Mouse (Mus musculus) spleen, postnatal 10 days (tissue): ENCODE results near the gene Zbtb32.
A peak's percentile ranks its signal among the peaks of the same experiment; 100 is the strongest.

Experiments used
- DNase-seq, 2 experiments: peaks; one replicate each; pipeline ENCODE4 v3.0.0; 2021 to 2022; ENCODE audit warnings: low spot score in 2 of 2

Zbtb32 gene

DNA sequence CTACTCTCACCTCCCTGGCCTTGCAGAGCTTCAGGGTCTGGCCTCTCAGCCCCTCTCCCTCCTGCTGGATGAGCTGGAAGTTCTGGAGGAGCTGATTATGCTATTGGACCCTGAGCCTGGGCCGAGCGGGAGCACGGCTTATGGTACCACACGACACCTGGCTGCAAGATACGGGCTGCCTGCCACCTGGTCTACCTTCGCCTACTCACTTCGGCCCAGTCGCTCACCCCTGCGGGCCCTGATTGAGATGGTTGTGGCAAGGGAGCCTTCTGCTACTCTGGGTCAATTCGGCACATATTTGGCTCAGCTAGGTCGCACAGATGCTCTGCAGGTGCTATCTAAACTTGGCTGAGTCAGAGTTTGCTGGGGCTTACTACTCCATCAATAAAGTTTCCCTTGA, 31.2 kb downstream of the Zbtb32 start:
- no peak for DNase-seq

DNA sequence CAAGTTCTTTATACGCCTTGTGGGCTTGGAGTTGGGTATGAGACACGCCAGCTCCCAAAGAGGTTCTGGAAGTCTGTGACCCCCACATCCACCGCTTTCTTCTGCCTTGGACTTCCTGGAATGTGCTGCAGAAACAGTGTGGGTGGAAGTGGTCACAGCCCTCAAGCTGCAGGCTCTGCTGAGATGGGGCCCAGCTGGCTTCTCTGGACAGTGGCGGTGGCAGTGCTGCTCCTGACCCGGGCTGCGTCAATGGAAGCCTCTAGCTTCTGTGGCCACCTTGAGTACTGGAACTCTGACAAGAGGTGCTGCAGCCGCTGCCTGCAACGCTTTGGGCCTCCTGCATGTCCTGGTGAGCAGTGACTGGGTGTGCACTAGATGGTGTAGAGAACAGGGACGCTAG, 32.7 kb downstream of the Zbtb32 start:
- DNase-seq: no peak

- no peak for DNase-seq
These were observed 33.6 kb downstream of the Zbtb32 start, which contains the start of gene Igflr1 for GRCm38 (mm10) chr7:30564970-30565571. TSS of gene Igflr1 (plus strand) at chr7:30565427.

DNA sequence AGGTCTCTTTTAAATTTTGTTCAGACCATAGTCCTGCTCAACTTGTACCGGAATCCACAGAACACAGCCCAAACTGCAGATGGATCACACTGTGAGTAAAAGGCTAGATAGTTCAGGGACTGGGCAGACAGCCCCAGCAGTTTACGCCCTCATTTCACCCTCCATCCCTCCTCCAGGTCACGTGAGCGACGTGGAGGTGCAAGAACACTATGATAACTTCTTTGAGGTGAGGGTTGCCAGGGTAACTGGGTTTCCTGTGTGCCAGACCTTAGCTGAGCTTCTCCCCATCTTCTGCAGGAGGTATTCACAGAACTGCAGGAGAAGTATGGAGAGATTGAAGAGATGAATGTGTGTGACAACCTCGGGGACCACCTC, 34.8 kb downstream of the Zbtb32 start:
- DNase-seq: peak in 1 of 2 experiments; percentile 43

GRCm38 (mm10) chr7:30563117-30563905, 35.4 kb downstream of the Zbtb32 start, which contains the start of the genes U2af1l4, Gm49396 and Psenen:
TSS of gene U2af1l4 (plus strand) at chr7:30563301.
TSS of gene Gm49396 (plus strand) at chr7:30563344.
TSS of gene Psenen (minus strand) at chr7:30563627.
- peak; percentile 87 to 96 for DNase-seq

DNA sequence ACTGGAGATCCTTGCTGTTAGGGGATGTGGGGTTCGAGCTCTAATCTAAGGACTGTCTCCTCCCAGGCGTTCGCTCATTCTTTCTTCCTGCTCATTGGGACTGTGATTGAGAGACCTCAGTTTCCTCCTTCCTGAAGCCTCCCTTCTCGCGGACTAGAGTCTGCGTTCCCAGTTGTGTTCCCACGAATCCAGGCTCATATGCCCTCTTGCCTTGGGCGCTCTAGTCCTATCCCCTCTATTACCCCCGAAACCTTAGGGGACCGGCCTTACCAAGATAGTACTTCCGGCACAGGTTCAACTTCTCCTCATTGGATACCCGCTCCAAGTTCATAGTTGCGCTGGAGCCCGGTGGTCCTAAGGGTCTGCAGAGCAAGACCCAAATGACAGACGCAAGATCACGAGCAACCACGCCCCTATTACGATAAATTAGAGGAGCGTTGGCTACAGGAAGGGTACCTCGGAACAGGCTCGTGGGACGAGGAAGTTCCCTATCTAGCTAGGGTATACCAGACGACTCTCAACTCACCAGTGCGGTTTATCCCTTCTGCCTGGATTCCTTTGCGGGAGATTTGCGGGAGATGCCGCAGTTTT, 36.1 kb downstream of the Zbtb32 start:
- no peak for DNase-seq

DNA sequence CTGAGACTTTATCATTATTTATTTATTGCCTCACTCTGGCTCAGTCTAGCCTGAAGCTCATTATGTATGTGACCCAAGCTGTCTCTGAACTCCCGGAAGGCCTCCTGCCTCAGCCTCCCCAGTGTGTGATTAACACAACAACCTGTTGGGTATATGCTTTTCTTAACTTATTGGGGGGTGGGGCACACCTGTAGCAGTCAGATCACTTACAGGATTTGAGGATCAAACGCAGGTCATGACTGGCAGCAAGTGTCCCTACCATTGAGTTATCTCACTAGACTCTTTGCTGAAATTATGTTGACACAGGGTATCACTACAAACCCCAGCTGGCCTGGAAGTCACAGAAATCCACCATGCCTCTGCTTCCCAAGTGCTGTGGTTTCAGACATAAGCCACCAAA, 38.4 kb downstream of the Zbtb32 start:
- no peak for DNase-seq

- peak; percentile 76 to 93 for DNase-seq
These were observed 39.2 kb downstream of the Zbtb32 start, which contains the start of gene Lin37 for GRCm38 (mm10) chr7:30559443-30559954. TSS of gene Lin37 (minus strand) at chr7:30559838.

GRCm38 (mm10) chr7:30558656-30559442, 39.9 kb downstream of the Zbtb32 start:
- no peak for DNase-seq

- no peak for DNase-seq
These were observed 40.7 kb downstream of the Zbtb32 start for GRCm38 (mm10) chr7:30557901-30558514.

DNA sequence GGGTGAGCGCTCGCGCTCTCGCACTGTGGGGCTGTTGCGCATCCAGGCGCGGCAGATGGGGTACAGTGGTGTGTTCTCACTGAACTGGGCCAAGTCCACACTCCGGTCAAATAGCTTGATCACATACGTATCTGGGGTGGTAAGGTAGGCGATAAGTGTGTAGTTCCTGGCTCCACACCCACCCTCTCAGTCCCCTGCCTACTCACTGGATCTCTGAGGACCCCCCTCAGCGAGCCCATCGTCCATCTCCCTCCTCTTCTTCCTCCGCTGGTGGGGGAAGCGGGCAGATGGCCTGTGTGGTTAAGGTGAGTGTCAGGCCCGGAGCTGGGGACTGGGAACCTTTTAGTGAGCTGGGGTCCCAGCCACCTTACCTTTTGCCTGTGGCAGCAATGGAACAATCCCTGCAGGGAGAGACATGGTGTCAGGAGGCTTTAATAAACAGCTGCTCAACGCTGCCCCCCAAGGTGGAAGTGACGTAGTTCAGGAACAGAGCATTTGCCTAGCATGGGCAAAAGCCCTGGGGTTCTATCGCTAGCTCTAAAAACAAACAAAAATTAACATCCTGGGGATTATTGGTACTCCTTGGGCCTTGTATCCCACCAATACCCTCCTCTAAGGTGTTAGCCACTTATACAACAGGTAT, 41.7 kb downstream of the Zbtb32 start:
- DNase-seq: peak in 1 of 2 experiments; percentile 72

- no peak for DNase-seq
These were observed 44.7 kb downstream of the Zbtb32 start for GRCm38 (mm10) chr7:30553810-30554584.

GRCm38 (mm10) chr7:30553021-30553589, 45.6 kb downstream of the Zbtb32 start:
- DNase-seq: peak; percentile 62 to 66

DNA sequence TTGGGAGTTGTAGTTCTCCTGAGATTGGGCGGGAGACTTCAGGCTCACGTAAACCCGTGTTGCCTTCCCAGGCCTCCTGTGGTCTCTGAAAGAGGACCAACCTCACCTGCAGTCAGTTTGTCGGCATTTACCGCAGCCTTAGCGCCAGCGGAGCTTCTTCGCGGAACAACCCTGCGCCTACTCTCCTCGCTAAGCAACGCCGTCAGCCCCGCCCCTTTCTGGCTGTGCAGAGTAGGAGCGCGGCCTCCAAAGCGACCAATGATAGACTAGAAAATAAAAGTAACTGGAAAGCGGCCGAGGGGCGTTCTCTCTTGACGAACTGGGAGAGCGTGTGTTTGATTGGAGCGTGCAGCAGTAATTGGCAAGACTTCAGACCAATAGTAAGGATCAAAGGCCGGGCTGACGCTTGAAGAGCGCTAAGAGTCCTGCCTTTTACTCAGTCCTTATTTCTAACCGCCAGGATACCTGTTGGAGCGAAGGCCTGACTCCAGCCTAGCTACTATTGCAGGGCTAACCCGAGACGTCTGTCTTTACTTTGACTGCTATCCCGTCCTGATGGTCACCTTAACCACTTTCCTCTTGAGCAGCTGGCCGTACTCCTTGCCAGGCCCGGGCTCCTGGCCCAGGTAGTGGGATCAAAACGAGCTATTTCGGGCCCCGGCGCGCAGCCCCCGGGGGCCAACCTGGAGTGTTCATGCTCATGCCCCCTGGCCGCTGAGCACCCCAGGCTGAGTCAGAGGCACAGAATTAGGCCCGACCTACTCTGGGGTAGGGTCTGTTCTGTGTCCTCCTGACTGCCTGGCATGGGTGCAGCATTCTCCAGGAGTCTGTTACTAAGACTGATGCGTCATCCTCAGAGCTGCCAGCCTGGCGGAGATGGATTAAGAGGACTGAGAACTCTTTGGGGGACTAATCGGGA, 46.3 kb downstream of the Zbtb32 start, which contains the start of the genes Hspb6 and Proser3:
TSS of gene Hspb6 (plus strand) at position 77 of the 919 bp plus-strand sequence.
TSS of gene Proser3 (minus strand) at position 198 of the 919 bp plus-strand sequence.
- peak; percentile 97 to 98 for DNase-seq

DNA sequence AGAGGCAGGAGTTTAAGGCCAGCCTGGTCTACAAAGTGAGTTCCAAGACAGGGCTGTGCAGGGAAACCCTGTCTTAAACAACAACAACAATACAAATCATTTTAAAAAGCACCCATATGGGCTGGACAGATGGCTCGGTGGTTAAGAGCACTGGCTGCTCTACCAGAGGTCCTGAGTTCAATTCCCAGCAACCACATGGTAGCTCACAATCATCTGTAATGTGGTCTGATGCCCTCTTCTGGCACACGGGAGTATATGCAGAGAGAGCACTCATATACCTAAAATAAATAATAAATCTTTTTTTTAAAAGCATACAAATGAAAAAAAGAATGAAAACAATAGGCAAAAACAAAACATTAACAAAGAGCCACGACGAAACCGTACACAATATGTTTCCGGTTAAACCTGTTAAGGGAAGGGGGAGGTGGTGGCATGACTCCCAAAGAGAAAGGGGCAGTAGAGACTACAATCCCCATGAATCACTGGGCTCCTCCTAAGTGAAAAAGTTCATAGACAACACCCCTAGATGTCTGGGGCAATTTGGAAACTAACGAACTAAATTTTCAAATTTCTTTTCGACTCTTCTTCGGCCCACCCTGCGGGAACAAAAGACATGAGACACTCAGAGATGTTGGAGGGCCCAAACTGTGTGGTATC, 47.1 kb downstream of the Zbtb32 start:
- no peak for DNase-seq

DNA sequence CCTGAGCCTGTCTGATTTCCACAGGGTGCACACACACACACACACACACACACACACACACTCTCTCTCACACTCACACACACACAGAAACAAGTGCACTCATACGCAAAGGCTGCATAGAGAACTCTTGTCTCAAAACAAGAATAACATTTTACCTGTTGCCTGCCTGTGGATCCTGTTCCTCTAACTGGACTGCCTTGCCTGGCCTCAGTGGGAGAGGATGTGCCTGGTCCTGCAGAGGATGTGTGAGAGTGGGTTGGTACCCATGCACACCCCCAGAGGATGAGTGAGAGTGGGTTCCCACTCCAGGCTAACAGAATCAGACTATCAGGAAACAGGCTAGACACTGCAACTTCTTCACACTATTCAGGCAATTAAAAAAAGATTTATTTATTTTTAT, 48.1 kb downstream of the Zbtb32 start:
- DNase-seq: no peak

- DNase-seq: no peak
These were observed 48.8 kb downstream of the Zbtb32 start for GRCm38 (mm10) chr7:30549880-30550279.

GRCm38 (mm10) chr7:30544327-30544726, 54.4 kb downstream of the Zbtb32 start:
- no peak for DNase-seq
